Mouse (Mus musculus) hindbrain, embryonic 11.5 days (tissue): ENCODE measurements at regions not wholly inside any gene's neighbourhood (a gene's known extent, or its start where the extent isn't known, plus 50 kb on each side); places are given as distances from the start of the nearest gene placed in this dataset.

Experiments used
- ATAC-seq: fragments of 200-750 bp; cut with Nextera tagmentation; 2 replicates; pipeline ENCODE4 v1.8.0; 2017; ENCODE audit warnings: mild to moderate bottlenecking, moderate TSS enrichment, moderate library complexity; ENCODE audit not compliant: low FRiP score
- DNase-seq: peaks from one replicate; pipeline ENCODE4 v3.0.0-alpha.2; 2015; ENCODE audit warnings: low spot score
- H3K27ac ChIP-seq: fragments of 300-500 bp; sonication (generic); 2 replicates; pipeline ENCODE4 v1.5.1; 2014; ENCODE audit warnings: mild to moderate bottlenecking, low read depth, low read length
- H3K27me3 ChIP-seq: fragments of 300-500 bp; sonication (generic); 2 replicates; pipeline ENCODE4 v1.6.1; 2014; ENCODE audit warnings: mild to moderate bottlenecking, low read length, moderate library complexity, mixed read lengths; ENCODE audit not compliant: control insufficient read depth, insufficient read depth
- H3K36me3 ChIP-seq: fragments of 300-500 bp; sonication (generic); 2 replicates; pipeline ENCODE4 v1.6.1; 2014; ENCODE audit warnings: mild to moderate bottlenecking, low read length, moderate library complexity, mixed read lengths; ENCODE audit not compliant: control insufficient read depth, insufficient read depth
- H3K4me1 ChIP-seq: fragments of 300-500 bp; sonication (generic); replicated peaks from 2 replicates; pipeline ENCODE4 v1.6.1; 2014; ENCODE audit warnings: low read length, mixed read lengths; ENCODE audit not compliant: control insufficient read depth, insufficient read depth
- H3K4me2 ChIP-seq: fragments of 300-500 bp; sonication (generic); replicated peaks from 2 replicates; pipeline ENCODE4 v1.6.1; 2014; ENCODE audit warnings: mild to moderate bottlenecking, low read depth, low read length
- H3K4me3 ChIP-seq: fragments of 300-500 bp; sonication (generic); 2 replicates; pipeline ENCODE4 v1.5.1; 2014; ENCODE audit warnings: low read depth, low read length
- H3K9ac ChIP-seq: fragments of 300-500 bp; sonication (generic); 2 replicates; pipeline ENCODE4 v1.6.1; 2014; ENCODE audit warnings: low read depth, low read length
- H3K9me3 ChIP-seq: fragments of 300-500 bp; sonication (generic); 2 replicates; pipeline ENCODE4 v1.6.1; 2016; ENCODE audit warnings: low read length; ENCODE audit not compliant: control insufficient read depth
- WGBS: fragments of 180-500 bp; shearing (Covaris S2); extraction: QIAGEN DNeasy Blood & Tissue Kit; methylation state at CpG from one replicate; pipeline ENCODE4 v1.1.7; 2014; 5-methylcytosine and 5-hydroxymethylcytosine counted together

- H3K4me3 ChIP-seq: no peak overlapping the region
- H3K27ac ChIP-seq: no peak overlapping the region
- 39% methylated on average over 5 of the region's 5 CpGs for WGBS
- no peaks in the 10 kb centered on the region for H3K9me3 ChIP-seq
- no peaks in the 10 kb centered on the region for H3K4me1 ChIP-seq
- peak; percentile 9 for DNase-seq
- peak; percentile 62 for ATAC-seq
- no peaks in the 10 kb centered on the region for H3K36me3 ChIP-seq
- no peak overlapping the region for H3K4me2 ChIP-seq
- H3K27me3 ChIP-seq: no peaks in the 10 kb centered on the region
- no peak overlapping the region for H3K9ac ChIP-seq
These were observed 253.4 kb downstream of the Galc start for GRCm38 (mm10) chr12:98005671-98006469.

- Histone ChIP-seq H3K4me1 (no peaks in the 10 kb centered on the region), H3K27ac (no peak overlapping the region), H3K4me2 (no peak overlapping the region), H3K36me3 (no peaks in the 10 kb centered on the region), H3K9ac (no peak overlapping the region), H3K9me3 (no peaks in the 10 kb centered on the region), H3K27me3 (no peaks in the 10 kb centered on the region), H3K4me3 (no peak overlapping the region)
- DNase-seq (no peak), ATAC-seq (no peak)
- WGBS: 85% methylated on average over 5 of the region's 5 CpGs
These were observed 257.0 kb downstream of the Galc start for GRCm38 (mm10) chr12:98002217-98002616.

DNA sequence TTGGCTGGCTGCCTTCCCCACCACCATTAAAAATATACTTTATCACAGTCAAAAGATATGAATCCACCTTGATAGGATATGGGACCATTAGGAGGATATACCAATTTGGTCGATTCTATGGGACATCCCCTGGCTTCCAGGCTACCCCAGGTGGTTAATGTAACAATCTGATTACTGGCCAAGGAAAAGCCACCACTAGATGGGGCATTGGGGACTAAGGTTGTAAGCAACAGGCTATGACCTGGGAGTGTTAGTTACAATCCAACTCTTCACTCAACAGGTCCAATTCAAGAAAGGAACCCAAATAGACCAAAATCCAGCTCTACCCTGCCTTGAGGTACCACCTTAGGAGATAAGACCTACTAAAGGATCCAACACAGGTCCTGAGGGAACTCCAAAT is 264.4 kb downstream of the Galc start:
- 39% methylated on average over 1 of the region's 1 CpGs for WGBS
- Histone ChIP-seq H3K27me3 (no peaks in the 10 kb centered on the region), H3K27ac (no peak overlapping the region), H3K4me2 (no peak overlapping the region), H3K4me1 (no peaks in the 10 kb centered on the region), H3K9me3 (no peaks in the 10 kb centered on the region), H3K9ac (no peak overlapping the region), H3K36me3 (no peaks in the 10 kb centered on the region), H3K4me3 (no peak overlapping the region)
- ATAC-seq: no peak
- no peak for DNase-seq

GRCm38 (mm10) chr12:97993937-97994336 is 265.3 kb downstream of the Galc start:
- Histone ChIP-seq H3K4me1 (no peaks in the 10 kb centered on the region), H3K9me3 (no peaks in the 10 kb centered on the region), H3K27me3 (no peaks in the 10 kb centered on the region), H3K36me3 (no peaks in the 10 kb centered on the region), H3K4me2 (no peak overlapping the region), H3K27ac (no peak overlapping the region), H3K9ac (no peak overlapping the region), H3K4me3 (no peak overlapping the region)
- 92% methylated on average over 3 of the region's 3 CpGs for WGBS
- ATAC-seq: no peak
- DNase-seq: no peak

DNA sequence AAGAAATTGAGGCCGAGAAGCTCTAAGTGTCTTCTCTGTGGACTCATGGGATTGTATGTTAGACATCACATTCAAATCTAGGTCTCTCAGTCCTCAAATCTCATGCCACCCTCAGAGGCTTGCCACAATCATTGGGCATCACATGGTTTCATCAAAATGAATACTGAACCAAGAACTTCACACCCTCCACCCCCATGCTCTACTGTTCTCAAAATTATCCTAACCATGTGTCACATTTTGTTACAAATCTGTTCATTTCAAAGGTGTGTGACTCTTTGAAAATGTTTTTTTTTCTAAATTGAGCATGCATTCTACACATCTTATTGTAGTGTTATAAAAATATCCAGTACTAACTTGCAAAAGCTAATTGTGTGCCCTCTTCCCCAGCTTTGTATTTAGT is 275.9 kb downstream of the Galc start:
- Histone ChIP-seq H3K9ac (no peak overlapping the region), H3K4me1 (no peaks in the 10 kb centered on the region), H3K4me2 (no peak overlapping the region), H3K27me3 (no peaks in the 10 kb centered on the region), H3K27ac (no peak overlapping the region), H3K4me3 (no peak overlapping the region), H3K9me3 (no peaks in the 10 kb centered on the region), H3K36me3 (no peaks in the 10 kb centered on the region)
- 97% methylated on average over 1 of the region's 1 CpGs for WGBS
- DNase-seq: no peak
- no peak for ATAC-seq

- WGBS: 80% methylated on average over 3 of the region's 3 CpGs
- no peaks in the 10 kb centered on the region for H3K36me3 ChIP-seq
- ATAC-seq: no peak
- DNase-seq: no peak
- H3K9me3 ChIP-seq: no peaks in the 10 kb centered on the region
- no peak overlapping the region for H3K4me3 ChIP-seq
- H3K27ac ChIP-seq: no peak overlapping the region
- H3K27me3 ChIP-seq: no peaks in the 10 kb centered on the region
- H3K4me1 ChIP-seq: no peaks in the 10 kb centered on the region
- no peak overlapping the region for H3K9ac ChIP-seq
- no peak overlapping the region for H3K4me2 ChIP-seq
These were observed 280.6 kb downstream of the Galc start for GRCm38 (mm10) chr12:97978668-97979067.

DNA sequence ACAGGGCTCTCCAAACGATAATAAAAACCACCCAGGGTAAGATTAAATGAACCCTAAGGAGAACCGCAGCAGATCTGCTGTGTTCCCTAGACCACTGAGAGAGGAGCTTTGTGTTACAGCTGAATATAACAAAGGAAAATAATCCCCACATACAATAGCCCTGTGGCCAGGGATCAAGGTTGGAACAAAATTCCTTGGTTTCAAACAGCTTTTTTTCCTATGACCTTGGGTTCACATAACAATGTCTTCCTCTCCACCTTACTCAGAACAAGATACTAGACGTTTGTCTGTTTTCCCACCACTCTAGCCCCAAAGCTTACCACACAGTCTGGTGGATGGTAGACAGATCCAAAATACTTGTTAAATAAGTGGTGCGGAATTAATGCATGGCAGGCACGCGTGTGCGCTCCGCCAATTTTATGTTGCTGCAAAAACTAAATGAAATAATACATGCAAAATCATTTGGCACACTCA is 281.0 kb downstream of the Galc start:
- no peak for ATAC-seq

GRCm38 (mm10) chr12:97977633-97978032 is 281.6 kb downstream of the Galc start:
- Histone ChIP-seq H3K4me1 (no peaks in the 10 kb centered on the region), H3K4me3 (no peak overlapping the region), H3K27ac (no peak overlapping the region), H3K9me3 (no peaks in the 10 kb centered on the region), H3K27me3 (no peaks in the 10 kb centered on the region), H3K36me3 (no peaks in the 10 kb centered on the region), H3K9ac (no peak overlapping the region), H3K4me2 (no peak overlapping the region)
- 84% methylated on average over 3 of the region's 3 CpGs for WGBS
- DNase-seq (no peak), ATAC-seq (no peak)

More for the DNA sequence above, 281.0 kb downstream of the Galc start:
- Histone ChIP-seq H3K4me3 (no peak overlapping the region), H3K9ac (no peak overlapping the region), H3K27ac (no peak overlapping the region), H3K4me1 (no peaks in the 10 kb centered on the region), H3K27me3 (no peaks in the 10 kb centered on the region), H3K36me3 (no peaks in the 10 kb centered on the region), H3K4me2 (no peak overlapping the region), H3K9me3 (no peaks in the 10 kb centered on the region)
- DNase-seq: no peak
- 72% methylated on average over 8 of the region's 8 CpGs for whole genome bisulfite sequencing

- H3K27ac ChIP-seq: no peak overlapping the region
- ATAC-seq (no peak), DNase-seq (no peak)
- no peaks in the 10 kb centered on the region for H3K36me3 ChIP-seq
- H3K9me3 ChIP-seq: no peaks in the 10 kb centered on the region
- WGBS: 69% methylated on average over 10 of the region's 10 CpGs
- H3K4me1 ChIP-seq: no peaks in the 10 kb centered on the region
- no peak overlapping the region for H3K9ac ChIP-seq
- no peak overlapping the region for H3K4me3 ChIP-seq
- no peaks in the 10 kb centered on the region for H3K27me3 ChIP-seq
- no peak overlapping the region for H3K4me2 ChIP-seq
These were observed 285.2 kb downstream of the Galc start for GRCm38 (mm10) chr12:97973909-97974510.
